Mouse (Mus musculus) adrenal gland, adult 8-10 months (tissue): ENCODE measurements around the gene Sh3pxd2a. TPM values are rescaled to one million over a fixed set of nuclear protein-coding genes. Genes with fewer than 3 reads are reported as not detected.
A peak's percentile ranks its signal among the peaks of the same experiment; 100 is the strongest.
"Not testable (repeated sequence)": the region's sequence is repeated elsewhere in the genome, so short reads cannot be mapped to it uniquely, and the experiment has no call there.

ENCODE experiments used
- DNase-seq: peaks from one replicate; pipeline ENCODE4 v3.0.0; 2022
- total RNA-seq, 4 experiments: library from RNA; stranded (reverse); gene quantifications; 2 replicates each; pipeline ENCODE4 v1.2.4; 2022

Gene Sh3pxd2a
- total RNA-seq, 4 experiments from 2014 or later, result 26.9 to 54.9 (median 36.4) TPM

- DNase-seq, result no peak
These were observed 58.7 kb downstream of the Sh3pxd2a start for GRCm38 (mm10) chr19:47405548-47405947.

DNA sequence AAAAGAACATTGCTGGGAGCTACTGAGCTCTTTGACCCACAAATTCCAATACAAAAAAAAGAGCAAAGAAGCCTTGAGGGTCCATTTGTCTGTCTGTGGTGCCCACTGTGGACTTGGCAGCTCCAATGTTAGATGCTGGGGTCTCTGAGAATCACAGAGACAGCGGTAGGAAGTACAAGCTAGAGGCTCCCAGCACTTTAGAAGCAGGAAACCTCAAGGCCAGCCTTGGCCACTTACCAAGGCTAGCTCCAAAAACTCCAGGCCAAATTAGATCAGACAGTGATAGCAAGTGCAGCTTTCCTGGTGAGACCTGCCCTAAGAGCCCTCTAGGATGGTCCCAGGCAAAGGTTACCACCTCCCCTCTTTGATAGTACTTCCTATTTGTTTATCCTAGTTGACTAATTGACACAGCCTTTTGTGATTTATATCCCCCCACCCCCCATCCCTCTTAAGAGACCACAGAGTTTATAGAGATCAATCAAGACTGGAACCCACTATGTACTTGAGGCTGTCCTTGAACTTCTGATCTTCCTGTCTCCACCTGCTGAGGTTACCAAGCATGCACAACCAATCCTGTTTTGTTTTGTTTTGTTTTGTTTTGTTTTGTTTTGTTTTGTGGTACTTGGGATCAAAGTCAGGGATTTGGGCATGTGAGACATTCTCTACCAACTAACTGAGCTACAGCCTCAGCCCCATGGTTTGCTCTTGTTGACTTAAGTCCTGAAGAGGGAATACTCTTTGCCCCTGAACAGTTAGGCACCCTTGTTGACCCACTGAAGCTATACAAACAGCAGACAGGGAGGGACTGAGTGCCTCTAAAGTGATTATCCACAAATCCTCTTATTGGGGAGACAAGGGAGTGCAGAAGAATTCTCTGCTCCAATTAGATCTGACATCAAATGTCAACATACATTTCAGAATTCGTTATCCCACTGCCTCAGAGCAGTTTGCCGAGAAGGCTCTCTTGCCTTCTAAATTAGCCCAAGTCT, 60.5 kb downstream of the Sh3pxd2a start:
- no peak for DNase-seq

DNA sequence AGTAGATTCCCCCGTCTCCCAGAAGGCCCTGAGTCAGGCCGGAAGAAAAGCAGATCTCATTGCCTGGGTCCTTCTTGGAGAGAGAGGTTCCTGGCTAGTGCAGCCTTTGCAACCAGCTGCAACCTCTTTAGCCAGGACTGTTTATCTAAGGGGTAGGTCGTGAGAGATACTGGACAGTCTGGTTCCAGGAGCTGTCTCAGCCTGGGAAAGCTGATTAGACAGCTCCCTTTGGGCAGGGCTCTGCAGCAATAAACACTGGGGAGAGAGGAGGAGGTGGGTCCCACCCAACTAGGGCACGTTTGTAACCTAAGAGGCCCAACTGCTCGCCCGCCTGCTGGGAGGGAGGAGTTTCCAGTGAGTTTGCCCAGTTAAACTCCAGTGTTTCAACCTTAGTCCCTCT, 61.2 kb downstream of the Sh3pxd2a start:
- DNase-seq, result no peak

DNA sequence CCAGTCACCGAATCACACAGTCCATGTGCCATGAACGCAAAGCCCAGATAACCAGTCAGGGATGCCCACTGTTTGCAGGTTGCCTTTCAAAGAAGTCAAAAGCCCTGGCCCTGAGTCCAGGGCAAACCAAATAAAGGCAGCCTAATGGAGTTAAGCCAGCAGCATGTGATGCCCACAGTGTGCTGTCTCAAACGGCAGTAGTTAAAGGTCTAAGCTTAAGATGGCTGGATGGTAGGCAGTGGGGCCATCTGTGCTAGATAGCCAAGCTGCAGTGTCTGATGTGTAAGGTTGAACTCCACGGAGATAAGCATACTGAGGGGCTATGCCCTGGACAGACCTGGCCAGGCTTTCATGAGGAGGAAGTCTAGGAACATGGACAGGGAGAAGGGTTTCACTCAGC, 61.7 kb downstream of the Sh3pxd2a start:
- no peak for DNase-seq

- DNase-seq, result no peak
These were observed 64.5 kb downstream of the Sh3pxd2a start for GRCm38 (mm10) chr19:47399709-47400108.

DNA sequence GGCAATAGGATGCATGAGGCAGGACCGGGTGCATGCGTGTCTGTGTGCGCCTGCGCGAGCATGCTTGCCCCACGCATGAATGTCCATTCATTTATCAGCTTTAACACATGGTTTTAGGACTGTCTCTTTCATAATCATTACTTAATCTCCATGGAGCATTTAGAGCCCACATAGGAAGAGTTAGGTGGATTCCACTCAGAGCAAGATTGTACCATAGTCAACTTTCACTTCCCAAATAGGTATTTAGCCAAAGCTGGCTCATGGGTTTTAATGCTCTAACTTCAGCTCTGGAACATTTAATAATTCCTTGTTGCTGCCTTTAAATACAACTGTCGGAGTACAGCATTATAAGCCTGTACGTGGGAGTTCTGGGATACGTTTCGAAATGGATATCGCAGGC, 65.2 kb downstream of the Sh3pxd2a start:
- no peak for DNase-seq

DNA sequence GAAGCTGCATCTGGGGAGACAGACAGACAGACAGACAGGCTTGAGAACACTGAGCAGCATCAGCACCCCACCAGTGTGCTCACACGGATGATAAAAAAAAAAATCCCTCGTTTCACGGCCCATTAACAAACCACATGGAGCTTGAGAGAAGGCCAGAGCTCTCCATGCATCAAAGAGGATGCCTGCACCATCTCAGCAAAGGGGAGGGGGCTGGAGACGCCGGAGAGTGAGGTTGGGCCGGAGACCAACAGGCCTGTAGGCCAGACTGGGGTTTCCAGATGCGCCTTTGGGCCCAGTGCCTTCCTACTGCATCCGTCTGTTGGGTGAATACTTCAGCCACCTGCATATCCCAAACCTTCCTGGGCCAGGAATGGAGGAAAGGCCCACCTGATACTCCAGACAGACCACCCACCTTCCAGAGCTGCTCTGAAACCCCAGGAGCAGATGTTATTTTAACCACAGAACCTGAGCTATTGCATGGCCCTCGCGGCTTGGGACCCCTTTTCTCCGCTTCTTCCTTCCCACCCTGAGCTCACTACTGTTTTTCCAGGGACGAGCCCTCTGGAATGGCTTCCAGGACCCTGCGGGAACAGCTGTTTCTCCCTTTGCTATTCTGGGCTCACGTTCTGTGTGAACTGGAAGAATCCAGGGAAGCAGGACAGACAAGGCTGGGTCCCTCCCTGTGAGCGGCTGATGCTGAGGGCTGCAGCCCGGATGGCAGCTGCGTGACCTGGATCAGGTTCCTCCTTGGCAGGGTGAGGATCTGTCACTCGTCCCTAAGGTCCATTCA, 66.1 kb downstream of the Sh3pxd2a start:
- no peak for DNase-seq

- DNase-seq, result no peak
These were observed 68.9 kb downstream of the Sh3pxd2a start for GRCm38 (mm10) chr19:47395338-47395737.

- DNase-seq, result not testable (repeated sequence)
These were observed 69.4 kb downstream of the Sh3pxd2a start for GRCm38 (mm10) chr19:47394781-47395180.

DNA sequence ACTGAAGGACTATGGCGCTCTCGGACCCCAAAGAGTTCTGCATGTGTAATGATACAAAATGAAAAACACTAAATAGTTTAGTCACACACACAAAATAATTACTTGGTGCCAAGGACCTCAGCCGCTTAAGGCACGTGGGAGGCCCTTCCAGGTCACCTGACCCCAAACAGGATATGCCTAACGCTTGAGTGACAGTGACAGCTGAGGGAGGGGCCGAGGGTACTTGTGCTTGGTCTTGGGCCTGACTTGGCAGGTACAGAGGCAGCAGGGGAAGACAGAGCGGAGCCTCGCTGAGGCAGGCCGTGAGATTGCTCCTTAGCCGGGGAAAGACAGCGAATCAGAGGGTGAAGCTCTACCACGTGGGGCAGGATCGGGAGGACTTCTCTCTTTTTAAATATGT, 73.3 kb downstream of the Sh3pxd2a start:
- no peak for DNase-seq

DNA sequence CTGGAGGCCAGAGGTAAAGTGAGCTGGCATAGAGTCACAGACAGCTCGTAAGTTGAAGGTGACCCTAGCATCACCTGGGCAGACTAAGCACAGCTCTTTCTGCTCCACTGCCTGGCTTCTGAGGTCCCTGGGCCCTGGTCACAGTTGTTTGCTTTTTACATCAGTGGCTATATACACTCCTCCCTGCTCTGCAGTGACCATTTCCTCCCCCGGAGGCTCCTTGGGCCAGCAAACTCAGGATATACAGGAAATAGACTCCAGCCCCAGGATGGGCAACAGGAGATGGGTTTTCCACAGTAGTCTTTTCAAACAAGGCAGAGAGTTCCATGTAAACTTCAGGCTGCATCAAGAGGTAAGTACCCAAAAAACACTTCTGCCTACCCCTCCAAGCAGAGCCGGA, 76.3 kb downstream of the Sh3pxd2a start:
- DNase-seq, result no peak

GRCm38 (mm10) chr19:47387395-47387794, 76.8 kb downstream of the Sh3pxd2a start:
- DNase-seq, result no peak

- DNase-seq, result no peak
These were observed 78.2 kb downstream of the Sh3pxd2a start for GRCm38 (mm10) chr19:47385971-47386370.

DNA sequence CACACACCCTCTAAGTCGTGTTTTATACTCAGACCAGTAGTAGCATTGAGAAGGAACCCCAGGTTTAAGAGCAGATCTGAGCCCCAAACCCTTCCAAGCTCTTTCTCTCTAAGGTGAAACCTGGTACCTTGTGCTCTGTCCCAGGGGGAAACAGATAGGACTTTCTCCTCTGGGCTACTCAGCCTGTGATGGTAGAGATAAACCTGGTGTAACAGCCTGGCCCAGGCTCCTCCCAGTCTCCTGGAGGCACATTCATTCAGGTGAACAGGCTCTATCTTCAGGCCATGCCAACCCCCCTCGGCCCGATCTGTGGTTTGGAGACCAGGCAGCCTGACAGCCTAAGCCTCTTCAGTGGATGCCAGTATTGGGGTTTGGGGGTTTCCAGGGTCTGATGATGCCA, 79.6 kb downstream of the Sh3pxd2a start:
- no peak for DNase-seq

- no peak for DNase-seq
These were observed 80.2 kb downstream of the Sh3pxd2a start for GRCm38 (mm10) chr19:47384036-47384435.

DNA sequence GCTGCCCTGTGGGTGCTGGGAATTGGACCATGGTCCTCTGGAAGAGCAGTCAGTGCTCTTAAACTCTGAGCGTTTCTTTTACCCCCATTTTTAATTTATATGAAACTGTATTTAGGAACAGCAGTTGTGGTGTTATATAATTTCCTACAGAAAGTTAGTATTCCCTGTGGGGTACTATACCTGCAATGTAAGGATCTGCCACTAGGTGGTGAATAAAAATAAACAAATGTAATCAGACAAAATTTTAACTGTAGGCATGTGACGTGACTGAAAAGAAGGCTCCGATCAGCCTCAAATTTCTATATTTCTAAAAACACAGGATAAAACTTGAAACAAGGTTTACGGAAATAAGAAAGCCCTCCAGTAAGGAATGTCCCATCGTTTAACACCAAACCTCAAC, 81.9 kb downstream of the Sh3pxd2a start:
- no peak for DNase-seq

DNA sequence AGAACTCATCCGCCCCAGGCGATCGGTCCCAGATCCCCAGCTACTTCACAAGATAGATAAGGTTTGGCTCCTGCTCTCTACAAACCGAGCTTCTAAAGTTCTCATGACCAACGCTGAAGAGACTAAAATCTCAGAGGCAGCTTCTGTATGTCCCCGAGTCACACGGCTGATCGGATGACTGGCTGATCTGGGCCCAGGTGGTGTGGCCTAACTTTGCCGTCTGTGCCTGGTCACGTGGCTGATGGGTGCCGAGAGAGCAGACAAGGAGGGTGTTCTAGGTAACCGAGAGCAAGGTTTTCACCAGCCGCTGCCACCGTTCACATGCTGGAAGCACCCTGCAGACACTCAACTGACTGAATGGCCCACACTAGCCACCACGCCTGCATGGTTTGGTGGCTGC, 83.2 kb downstream of the Sh3pxd2a start:
- DNase-seq, result no peak

DNA sequence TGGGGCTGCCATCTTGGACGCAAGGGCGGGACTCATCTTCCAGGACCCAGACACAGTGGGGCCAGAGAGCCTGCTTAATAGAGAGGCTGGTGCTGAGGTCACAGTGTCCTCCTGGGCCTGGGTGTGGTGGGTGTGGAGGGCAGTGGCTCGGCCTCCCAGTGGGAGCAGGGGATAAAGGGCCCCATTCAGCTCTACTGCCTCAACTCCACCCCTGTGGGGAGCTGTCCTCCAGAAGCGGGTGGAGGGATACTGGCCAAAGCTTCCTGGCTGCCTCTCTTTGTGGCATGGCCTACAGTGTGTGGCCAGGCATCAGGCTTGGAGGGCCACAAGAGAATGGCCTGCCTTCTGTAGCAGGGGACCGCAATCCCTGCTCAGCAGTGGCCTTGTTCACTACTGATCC, 85.1 kb downstream of the Sh3pxd2a start:
- DNase-seq, result no peak

DNA sequence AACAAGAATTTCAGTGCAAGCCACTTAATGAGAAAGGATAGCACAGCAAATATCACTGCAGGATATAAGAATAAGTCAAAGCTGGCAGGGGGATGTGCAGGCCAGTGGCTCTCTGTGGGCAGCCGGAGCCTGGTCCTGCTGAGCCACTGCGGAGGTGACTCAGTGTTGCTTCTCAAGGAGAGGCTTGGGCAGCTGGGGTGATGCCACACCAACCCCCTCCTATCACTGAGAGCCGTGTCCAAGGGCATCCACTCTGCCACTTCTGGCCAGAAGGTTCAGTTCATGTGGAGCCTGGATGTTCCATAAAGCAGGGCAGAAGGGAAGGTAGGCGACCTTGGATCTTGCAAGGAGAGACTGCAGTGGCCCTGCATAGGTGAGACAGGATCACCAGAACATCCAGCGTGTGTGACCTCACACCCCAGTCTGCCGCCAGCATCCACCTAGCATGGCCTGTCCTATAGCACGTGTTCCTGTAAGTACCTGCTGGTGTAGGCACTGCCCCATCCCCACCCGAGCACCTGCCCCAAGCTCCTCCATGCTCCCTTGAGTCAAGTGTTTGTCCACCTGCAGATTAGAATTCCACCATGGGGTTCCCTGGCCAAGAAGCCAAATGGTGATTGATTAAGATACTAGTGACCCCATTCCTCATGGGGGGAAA, 89.2 kb downstream of the Sh3pxd2a start:
- DNase-seq, result peak; percentile 44

- peak; percentile 30 for DNase-seq
These were observed 89.8 kb downstream of the Sh3pxd2a start for GRCm38 (mm10) chr19:47374440-47374839.

- DNase-seq, result no peak
These were observed 92.2 kb downstream of the Sh3pxd2a start for GRCm38 (mm10) chr19:47372044-47372443.

GRCm38 (mm10) chr19:47371521-47371920, 92.7 kb downstream of the Sh3pxd2a start:
- no peak for DNase-seq

- DNase-seq, result no peak
These were observed 95.2 kb downstream of the Sh3pxd2a start for GRCm38 (mm10) chr19:47369008-47369407.
